Mouse (Mus musculus): Measurements from ENCODE around the gene Ccdc38. TPM values are rescaled to one million over a fixed set of nuclear protein-coding genes. Genes with fewer than 3 reads are reported as not detected.
"Not testable (repeated sequence)": the region's sequence is repeated elsewhere in the genome, so short reads cannot be mapped to it uniquely, and the experiment has no call there.

Ccdc38 gene
- total RNA-seq, 1 experiment from 2014 or later = not detected

DNA sequence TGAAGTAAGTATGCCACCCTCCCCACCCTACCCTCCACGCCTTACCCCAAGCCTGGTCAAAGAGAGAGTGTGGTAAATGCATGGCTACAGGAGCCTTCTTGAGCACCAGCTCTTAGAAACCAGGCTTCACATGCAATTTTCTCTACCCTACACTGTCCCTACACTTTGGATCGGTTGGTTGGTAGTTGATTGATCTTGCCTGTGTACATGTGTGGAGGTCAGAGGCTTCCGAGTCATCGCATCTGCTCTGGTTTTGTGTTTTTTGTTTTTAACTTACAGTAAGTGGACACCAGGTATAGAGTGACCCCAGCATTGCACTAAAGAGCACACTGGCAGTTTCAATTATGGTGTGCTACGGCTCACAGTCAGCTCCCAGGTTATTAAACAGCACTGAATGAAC lies 3.7 kb downstream of the Ccdc38 start:
- ATAC-seq (ENCODE audit: extremely low read depth, insufficient number of reproducible peaks, low FRiP score, poor library complexity, severe bottlenecking) = no peak

- no peak for ATAC-seq (ENCODE audit: extremely low read depth, insufficient number of reproducible peaks, low FRiP score, poor library complexity, severe bottlenecking)
These were observed 7.4 kb downstream of the Ccdc38 start for GRCm38 (mm10) chr10:93547741-93548270.

DNA sequence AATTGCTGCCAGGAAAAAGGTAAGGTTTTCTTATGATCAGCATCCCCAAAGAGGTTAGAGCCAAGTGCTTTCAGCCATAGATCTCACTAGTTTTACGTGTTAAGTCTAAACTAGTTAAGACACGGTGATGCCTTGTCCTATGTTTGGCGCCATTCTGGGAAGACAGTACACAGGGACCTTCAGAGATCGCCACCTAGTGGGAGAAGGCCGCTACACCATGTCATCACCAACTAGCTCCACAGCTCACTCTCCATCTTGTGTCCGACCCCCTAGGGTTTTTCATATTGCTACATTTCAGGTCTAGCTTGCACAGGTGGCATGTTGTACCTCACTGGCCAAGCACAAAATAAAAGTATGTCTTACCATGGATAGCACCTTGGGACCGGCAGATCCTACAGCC lies 8.6 kb downstream of the Ccdc38 start:
- peak; percentile 93 for ATAC-seq (ENCODE audit: extremely low read depth, insufficient number of reproducible peaks, low FRiP score, poor library complexity, severe bottlenecking)

GRCm38 (mm10) chr10:93549821-93550220 lies 9.4 kb downstream of the Ccdc38 start:
- ATAC-seq (ENCODE audit: extremely low read depth, insufficient number of reproducible peaks, low FRiP score, poor library complexity, severe bottlenecking) = no peak

GRCm38 (mm10) chr10:93552596-93552995 lies 12.2 kb downstream of the Ccdc38 start:
- ATAC-seq (ENCODE audit: extremely low read depth, insufficient number of reproducible peaks, low FRiP score, poor library complexity, severe bottlenecking) = no peak

- ATAC-seq (ENCODE audit: extremely low read depth, insufficient number of reproducible peaks, low FRiP score, poor library complexity, severe bottlenecking) = not testable (repeated sequence)
These were observed 17.5 kb downstream of the Ccdc38 start for GRCm38 (mm10) chr10:93557971-93558370.

DNA sequence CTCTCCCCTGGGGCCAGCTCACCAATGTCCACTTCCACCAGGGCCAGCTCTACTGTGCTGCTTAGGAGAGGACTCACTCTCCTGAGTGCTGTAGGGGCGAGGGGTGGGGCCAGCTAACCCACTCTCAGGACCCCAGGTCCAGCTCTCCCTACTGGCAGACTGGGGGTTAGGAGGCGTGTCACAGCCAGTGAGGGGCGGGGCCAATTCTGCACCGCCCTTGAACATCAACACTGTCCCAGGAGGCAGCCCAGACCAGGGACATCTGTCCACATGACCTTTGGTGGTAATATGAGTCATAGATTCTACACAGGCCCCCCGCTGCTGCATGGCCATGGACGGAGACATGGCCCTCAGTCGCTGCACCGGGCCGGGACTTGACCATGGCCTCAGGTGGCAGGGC lies 19.4 kb downstream of the Ccdc38 start:
- no peak for ATAC-seq (ENCODE audit: extremely low read depth, insufficient number of reproducible peaks, low FRiP score, poor library complexity, severe bottlenecking)

DNA sequence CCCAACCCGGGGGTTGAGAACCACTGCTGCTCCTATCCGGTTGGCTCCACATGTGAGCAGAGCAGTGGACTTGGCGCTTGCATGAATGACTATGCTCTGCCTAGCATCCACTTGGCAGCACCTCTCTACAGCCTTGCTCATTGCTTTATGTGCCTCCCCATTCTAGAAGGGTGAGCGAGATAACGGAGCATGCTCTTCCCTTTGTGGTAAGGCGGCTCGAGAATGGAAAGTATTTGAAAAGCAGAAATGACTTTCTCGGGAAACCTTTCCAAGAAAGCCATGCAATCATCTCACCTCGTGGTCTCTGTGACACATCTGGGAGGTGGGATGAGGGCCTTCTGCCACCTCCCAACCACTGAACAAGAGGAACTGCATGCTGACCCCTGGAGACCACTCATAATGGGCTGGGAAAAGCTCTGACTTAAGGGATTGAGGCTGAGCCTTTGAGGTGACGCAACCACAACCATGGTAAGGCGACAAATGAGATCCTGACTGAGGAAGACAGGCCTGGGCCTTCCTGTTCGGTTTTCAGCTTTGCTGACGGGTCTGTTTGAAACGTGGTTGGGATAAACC lies 24.2 kb downstream of the Ccdc38 start:
- ATAC-seq (ENCODE audit: extremely low read depth, insufficient number of reproducible peaks, low FRiP score, poor library complexity, severe bottlenecking) = no peak

GRCm38 (mm10) chr10:93567066-93567465 lies 26.6 kb downstream of the Ccdc38 start:
- no peak for ATAC-seq (ENCODE audit: extremely low read depth, insufficient number of reproducible peaks, low FRiP score, poor library complexity, severe bottlenecking)

GRCm38 (mm10) chr10:93567841-93568566 lies 27.6 kb downstream of the Ccdc38 start:
- no peak for ATAC-seq (ENCODE audit: extremely low read depth, insufficient number of reproducible peaks, low FRiP score, poor library complexity, severe bottlenecking)

GRCm38 (mm10) chr10:93568671-93569070 lies 28.2 kb downstream of the Ccdc38 start:
- ATAC-seq (ENCODE audit: extremely low read depth, insufficient number of reproducible peaks, low FRiP score, poor library complexity, severe bottlenecking) = no peak

DNA sequence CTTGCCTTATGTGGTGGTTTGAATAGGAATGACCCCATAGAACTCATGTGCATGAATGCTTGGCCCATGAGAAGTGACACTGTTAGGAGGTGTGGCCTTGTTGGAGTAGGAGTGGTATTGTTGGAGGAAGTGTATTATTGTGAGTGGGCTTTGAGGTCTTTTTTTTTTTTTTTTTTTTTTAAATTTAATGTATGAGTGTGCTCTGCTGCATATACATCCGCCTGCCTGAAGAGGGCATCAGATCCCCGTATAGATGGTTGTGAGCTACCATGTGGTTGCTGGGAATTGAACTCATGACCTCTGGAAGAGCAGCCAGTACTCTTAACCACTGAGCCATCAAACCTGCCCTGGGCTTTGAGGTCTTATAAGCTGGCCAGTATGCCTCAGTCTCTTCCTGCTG lies 31.8 kb downstream of the Ccdc38 start:
- ATAC-seq (ENCODE audit: extremely low read depth, insufficient number of reproducible peaks, low FRiP score, poor library complexity, severe bottlenecking) = no peak

GRCm38 (mm10) chr10:93574966-93575365 lies 34.5 kb downstream of the Ccdc38 start:
- no peak for ATAC-seq (ENCODE audit: extremely low read depth, insufficient number of reproducible peaks, low FRiP score, poor library complexity, severe bottlenecking)

- ATAC-seq (ENCODE audit: extremely low read depth, insufficient number of reproducible peaks, low FRiP score, poor library complexity, severe bottlenecking) = no peak
These were observed 35.5 kb downstream of the Ccdc38 start for GRCm38 (mm10) chr10:93575960-93576359.

GRCm38 (mm10) chr10:93577271-93577886 lies 36.9 kb downstream of the Ccdc38 start:
- peak; percentile 76 for ATAC-seq (ENCODE audit: extremely low read depth, insufficient number of reproducible peaks, low FRiP score, poor library complexity, severe bottlenecking)

DNA sequence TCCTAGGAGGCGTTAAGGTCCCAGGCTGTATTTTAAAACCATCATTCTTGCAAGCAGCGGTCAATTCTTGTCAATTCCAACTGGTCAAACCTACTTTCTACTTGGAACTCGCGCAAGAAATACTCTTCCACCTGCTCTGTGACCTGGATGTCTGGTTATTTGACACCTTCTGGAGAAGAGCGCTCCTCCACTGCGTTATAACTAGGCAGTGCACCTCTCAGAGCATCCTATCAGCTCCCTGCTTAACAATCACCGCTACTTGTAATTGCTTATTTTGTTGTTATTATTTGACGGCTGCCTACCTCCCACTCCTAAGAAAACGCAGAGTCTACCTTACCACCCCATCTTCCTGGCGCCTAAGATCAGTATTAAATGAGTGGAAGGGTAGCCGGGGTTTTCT lies 48.4 kb downstream of the Ccdc38 start:
- no peak for ATAC-seq (ENCODE audit: extremely low read depth, insufficient number of reproducible peaks, low FRiP score, poor library complexity, severe bottlenecking)

DNA sequence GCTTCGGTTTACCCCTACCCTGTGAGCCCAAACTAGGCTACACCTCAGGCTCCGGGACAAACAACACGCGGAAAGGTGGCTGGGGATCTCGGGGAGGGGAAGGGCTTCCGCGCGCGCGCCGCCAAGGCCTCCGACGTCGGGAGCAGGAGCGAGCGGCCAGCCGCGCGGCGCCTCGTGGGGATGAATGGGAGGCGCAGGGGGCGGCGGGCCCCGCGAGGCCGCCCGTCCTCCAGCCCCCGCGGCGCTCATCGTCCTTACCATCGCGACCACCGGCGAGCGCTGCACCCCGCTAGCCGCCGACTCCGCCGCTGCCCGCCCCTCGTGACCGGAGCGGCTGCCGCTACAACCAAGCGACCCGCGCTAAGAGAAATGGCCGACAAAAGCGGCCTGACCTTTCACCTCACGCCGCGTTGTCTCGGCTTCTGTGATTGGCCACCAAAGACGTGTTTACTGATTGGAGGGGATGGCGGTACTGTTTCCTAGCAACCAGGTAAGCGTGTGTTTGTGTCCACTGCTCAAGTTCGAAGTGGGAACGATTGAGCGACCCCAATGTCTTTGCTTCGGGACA lies 48.9 kb downstream of the Ccdc38 start, which contains the start of gene Snrpf:
Gene Snrpf (minus strand): TSS at position 426 of the 568 bp plus-strand sequence.
- peak; percentile 91 for ATAC-seq (ENCODE audit: extremely low read depth, insufficient number of reproducible peaks, low FRiP score, poor library complexity, severe bottlenecking)

DNA sequence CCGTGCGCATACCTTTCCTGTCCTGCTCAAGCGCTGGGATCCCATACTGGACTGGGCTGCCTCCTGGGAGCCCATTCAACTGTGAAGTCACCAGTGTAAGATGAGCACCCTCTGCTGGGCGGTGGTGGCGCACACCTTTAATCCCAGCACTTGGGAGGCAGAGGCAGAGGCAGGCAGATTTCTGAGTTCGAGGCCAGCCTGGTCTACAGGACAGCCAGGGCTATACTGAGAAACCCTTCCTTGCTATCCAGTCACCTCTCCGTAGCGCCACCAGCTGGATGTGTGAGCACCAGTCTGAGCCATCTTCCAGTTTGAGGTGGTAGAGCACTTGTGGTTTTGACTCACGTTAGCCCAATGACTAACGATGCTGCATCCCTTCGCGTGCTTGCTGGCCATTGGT lies 52.0 kb downstream of the Ccdc38 start:
- no peak for ATAC-seq (ENCODE audit: extremely low read depth, insufficient number of reproducible peaks, low FRiP score, poor library complexity, severe bottlenecking)

- peak; percentile 78 for ATAC-seq (ENCODE audit: extremely low read depth, insufficient number of reproducible peaks, low FRiP score, poor library complexity, severe bottlenecking)
These were observed 53.6 kb downstream of the Ccdc38 start for GRCm38 (mm10) chr10:93594022-93594482.

- ATAC-seq (ENCODE audit: extremely low read depth, insufficient number of reproducible peaks, low FRiP score, poor library complexity, severe bottlenecking) = no peak
These were observed 55.4 kb downstream of the Ccdc38 start for GRCm38 (mm10) chr10:93595831-93596230.
